In the genomic region with DNA sequence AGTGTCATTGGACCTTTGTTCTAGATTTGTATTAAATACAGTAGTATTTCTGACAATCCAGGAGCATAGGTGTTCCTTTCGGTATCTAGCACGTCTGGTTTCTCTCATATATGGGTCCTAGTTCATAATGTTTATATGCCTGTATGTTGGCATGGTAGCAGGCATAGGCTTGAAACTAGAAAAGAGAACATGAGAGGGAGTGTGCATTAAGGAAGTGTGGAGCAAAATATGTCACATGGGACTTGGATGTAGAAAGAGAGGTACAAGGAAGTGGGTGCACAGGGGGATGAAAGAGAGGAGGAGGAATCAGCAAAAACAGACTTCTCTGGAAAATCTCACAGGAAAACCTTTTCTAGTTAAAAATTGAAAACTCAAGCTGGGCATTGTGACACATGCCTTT, we compare ENCODE assay signal across 20 mouse cellular contexts.
"Had no signal": no experiment of that assay in that cellular context is flagged by ENCODE, and none has a peak within 500 bp of the region (broad histone marks: within the 10 kb centered on the region; RNA-seq: fewer than 3 reads in every experiment).

No protein-coding gene starts in this region.

- DNase-seq: cerebellum, adult 9-10 months; cerebellum, adult 9-11 months; cerebellum, postnatal 10 days; cerebellum, postnatal 14 days; cerebellum, postnatal 25 days; cerebellum, postnatal 36 days; embryo, embryonic 11 days; forebrain, postnatal 0 days; gastrocnemius, adult 2 months; gastrocnemius, postnatal 10 days; gastrocnemius, postnatal 14 days; gastrocnemius, postnatal 25 days; gastrocnemius, postnatal 36 days; heart, adult 11 months; heart, adult 18-20 months; heart, adult 2 months had no signal

- ATAC-seq: forebrain, embryonic 13.5 days; forebrain, embryonic 14.5 days; forebrain, embryonic 15.5 days; forebrain, embryonic 16.5 days; forebrain, postnatal 0 days had no signal
